Mouse (Mus musculus) B cell, adult 2 months (primary cell): ENCODE results near the gene Atp13a1.
A peak's percentile ranks its signal among the peaks of the same experiment; 100 is the strongest.

Experiments used
- DNase-seq, 2 experiments: peaks; one replicate each; pipeline ENCODE4 v3.0.0; 2022

Gene Atp13a1

GRCm38 (mm10) chr8:69790773-69791367 is at the start of gene Atp13a1, which contains the start of gene Zfp866:
Gene Atp13a1, plus strand, starts transcription at chr8:69791163.
Gene Zfp866, minus strand, starts transcription at chr8:69791178.
- DNase-seq = peak; percentile 93 to 94

- no peak for DNase-seq
Observed at GRCm38 (mm10) chr8:69741231-69741630, 49.7 kb upstream of the Atp13a1 start.

- DNase-seq = peak; percentile 99
Observed at GRCm38 (mm10) chr8:69749544-69750454, 41.2 kb upstream of the Atp13a1 start, which contains the start of gene Zfp963. Gene Zfp963, minus strand, starts transcription at chr8:69749970.

- no peak for DNase-seq
Observed at GRCm38 (mm10) chr8:69752437-69752836, 38.5 kb upstream of the Atp13a1 start.

GRCm38 (mm10) chr8:69758316-69758715 is 32.6 kb upstream of the Atp13a1 start:
- DNase-seq = no peak

- no peak for DNase-seq
Observed at GRCm38 (mm10) chr8:69761814-69762445, 29.0 kb upstream of the Atp13a1 start.

- DNase-seq = no peak
Observed at GRCm38 (mm10) chr8:69771221-69771620, 19.7 kb upstream of the Atp13a1 start.

- DNase-seq = no peak
Observed at GRCm38 (mm10) chr8:69772106-69772505, 18.9 kb upstream of the Atp13a1 start.

GRCm38 (mm10) chr8:69774503-69775148 is 16.3 kb upstream of the Atp13a1 start, which contains the start of gene Gm20422:
Gene Gm20422, minus strand, starts transcription at chr8:69774886.
- peak; percentile 83 to 87 for DNase-seq

GRCm38 (mm10) chr8:69775149-69775534 is 15.8 kb upstream of the Atp13a1 start:
- DNase-seq = no peak

- no peak for DNase-seq
Observed at GRCm38 (mm10) chr8:69777111-69777510, 13.9 kb upstream of the Atp13a1 start.

- no peak for DNase-seq
Observed at GRCm38 (mm10) chr8:69789105-69789504, 1.9 kb upstream of the Atp13a1 start.

GRCm38 (mm10) chr8:69789731-69790130 is 1.2 kb upstream of the Atp13a1 start:
- no peak for DNase-seq

GRCm38 (mm10) chr8:69790364-69790763 is 599 bp upstream of the Atp13a1 start:
- DNase-seq = no peak

- DNase-seq = no peak
Observed at GRCm38 (mm10) chr8:69791415-69792068, 579 bp downstream of the Atp13a1 start.

GRCm38 (mm10) chr8:69793666-69794065 is 2.7 kb downstream of the Atp13a1 start:
- DNase-seq = no peak

- DNase-seq = no peak
Observed at GRCm38 (mm10) chr8:69794096-69794495, 3.1 kb downstream of the Atp13a1 start.

- DNase-seq = no peak
Observed at GRCm38 (mm10) chr8:69794901-69795300, 3.9 kb downstream of the Atp13a1 start.

GRCm38 (mm10) chr8:69796721-69797345 is 5.9 kb downstream of the Atp13a1 start:
- DNase-seq = no peak

- no peak for DNase-seq
Observed at GRCm38 (mm10) chr8:69797661-69798060, 6.7 kb downstream of the Atp13a1 start.

- DNase-seq = no peak
Observed at GRCm38 (mm10) chr8:69799261-69799660, 8.3 kb downstream of the Atp13a1 start.

GRCm38 (mm10) chr8:69799946-69800345 is 9.0 kb downstream of the Atp13a1 start:
- no peak for DNase-seq
